Mouse (Mus musculus) midbrain, embryonic 13.5 days (tissue): ENCODE measurements around the gene Oxct2a. TPM values are rescaled to one million over a fixed set of nuclear protein-coding genes. Genes with fewer than 3 reads are reported as not detected.
"Not testable (repeated sequence)": the region's sequence is repeated elsewhere in the genome, so short reads cannot be mapped to it uniquely, and the experiment has no call there.

Experiments used
- ATAC-seq: fragments of 200-750 bp; cut with Nextera tagmentation; 2 replicates; pipeline ENCODE4 v1.8.0; 2017; ENCODE audit warnings: mild to moderate bottlenecking, moderate TSS enrichment, moderate library complexity
- H3K27ac ChIP-seq: fragments of 300-500 bp; sonication (generic); 2 replicates; pipeline ENCODE4 v1.5.1; 2015; ENCODE audit warnings: inconsistent platforms, mild to moderate bottlenecking, moderate library complexity
- H3K27me3 ChIP-seq: fragments of 300-500 bp; sonication (generic); 2 replicates; pipeline ENCODE4 v1.6.1; 2015; ENCODE audit warnings: mild to moderate bottlenecking, inconsistent platforms
- H3K36me3 ChIP-seq: fragments of 300-500 bp; sonication (generic); 2 replicates; pipeline ENCODE4 v1.6.1; 2015; ENCODE audit warnings: mild to moderate bottlenecking, inconsistent platforms
- H3K4me1 ChIP-seq: fragments of 300-500 bp; sonication (generic); replicated peaks from 2 replicates; pipeline ENCODE4 v1.6.1; 2015; ENCODE audit warnings: inconsistent platforms
- H3K4me2 ChIP-seq: fragments of 300-500 bp; sonication (generic); replicated peaks from 2 replicates; pipeline ENCODE4 v1.6.1; 2015; ENCODE audit warnings: moderate library complexity, mild to moderate bottlenecking, inconsistent platforms
- H3K4me3 ChIP-seq: fragments of 300-500 bp; sonication (generic); replicated peaks from 2 replicates; pipeline ENCODE4 v1.5.1; 2015; ENCODE audit warnings: mild to moderate bottlenecking, inconsistent platforms
- H3K9ac ChIP-seq: fragments of 300-500 bp; sonication (generic); replicated peaks from 2 replicates; pipeline ENCODE4 v1.6.1; 2015; ENCODE audit warnings: mild to moderate bottlenecking, inconsistent platforms
- H3K9me3 ChIP-seq: fragments of 300-500 bp; sonication (generic); 2 replicates; pipeline ENCODE4 v1.6.1; 2016; ENCODE audit warnings: mild to moderate bottlenecking, inconsistent platforms
- WGBS: fragments of 180-500 bp; shearing (Covaris S2); methylation state at CpG from one replicate; pipeline ENCODE4 v1.1.7; 2015; 5-methylcytosine and 5-hydroxymethylcytosine counted together
- polyA plus RNA-seq: library from polyadenylated mRNA; unstranded; fragments of >200 nt; fragmentation: Nextera tagmentation; extraction: Ambion mirVana; gene quantifications from 2 replicates; pipeline ENCODE4 v1.2.1, GENCODE M21; 2015

Oxct2a gene
- polyA plus RNA-seq, 1 experiment from 2014 or later: not detected

GRCm38 (mm10) chr4:123308292-123308691, 15.1 kb downstream of the Oxct2a start:
- no peak overlapping the region for H3K4me3 ChIP-seq
- 68% methylated on average over 3 of the region's 3 CpGs for WGBS

GRCm38 (mm10) chr4:123306999-123307398, 16.4 kb downstream of the Oxct2a start:
- WGBS: 91% methylated on average over 10 of the region's 10 CpGs
- ATAC-seq: no peak
- no peaks in the 10 kb centered on the region for H3K9me3 ChIP-seq
- H3K9ac ChIP-seq: no peak overlapping the region
- H3K4me2 ChIP-seq: no peak overlapping the region
- H3K27me3 ChIP-seq: no peaks in the 10 kb centered on the region
- no peaks in the 10 kb centered on the region for H3K4me1 ChIP-seq
- H3K36me3 ChIP-seq: peaks cover 22% of the 10 kb centered on the region
- no peak overlapping the region for H3K4me3 ChIP-seq
- no peak overlapping the region for H3K27ac ChIP-seq

More at GRCm38 (mm10) chr4:123308292-123308691, 15.1 kb downstream of the Oxct2a start:
- Histone ChIP-seq H3K4me1 (no peaks in the 10 kb centered on the region), H3K4me2 (no peak overlapping the region), H3K27ac (no peak overlapping the region), H3K9ac (no peak overlapping the region), H3K36me3 (peaks cover 10% of the 10 kb centered on the region), H3K9me3 (no peaks in the 10 kb centered on the region), H3K27me3 (no peaks in the 10 kb centered on the region)
- no peak for ATAC-seq

- Histone ChIP-seq H3K36me3 (peaks cover 28% of the 10 kb centered on the region), H3K27me3 (no peaks in the 10 kb centered on the region), H3K4me1 (no peaks in the 10 kb centered on the region), H3K4me3 (no peak overlapping the region), H3K27ac (no peak overlapping the region), H3K4me2 (no peak overlapping the region), H3K9ac (no peak overlapping the region), H3K9me3 (no peaks in the 10 kb centered on the region)
- 38% methylated on average over 3 of the region's 3 CpGs for WGBS
- ATAC-seq: peak; percentile 65
Measured at GRCm38 (mm10) chr4:123305789-123306188, 17.6 kb downstream of the Oxct2a start.

GRCm38 (mm10) chr4:123298980-123299670, 24.3 kb downstream of the Oxct2a start:
- H3K27ac ChIP-seq: no peak overlapping the region
- H3K9ac ChIP-seq: no peak overlapping the region
- H3K36me3 ChIP-seq: peaks cover 90% of the 10 kb centered on the region
- ATAC-seq: no peak
- no peaks in the 10 kb centered on the region for H3K9me3 ChIP-seq
- H3K4me3 ChIP-seq: no peak overlapping the region
- 94% methylated on average over 11 of the region's 11 CpGs for WGBS
- no peaks in the 10 kb centered on the region for H3K4me1 ChIP-seq
- H3K27me3 ChIP-seq: no peaks in the 10 kb centered on the region
- H3K4me2 ChIP-seq: no peak overlapping the region

- Histone ChIP-seq H3K36me3 (peaks cover 90% of the 10 kb centered on the region), H3K9me3 (no peaks in the 10 kb centered on the region), H3K4me1 (no peaks in the 10 kb centered on the region), H3K9ac (no peak overlapping the region), H3K27ac (no peak overlapping the region), H3K27me3 (no peaks in the 10 kb centered on the region), H3K4me3 (no peak overlapping the region), H3K4me2 (no peak overlapping the region)
- WGBS: 91% methylated on average over 4 of the region's 4 CpGs
- ATAC-seq: no peak
Measured at GRCm38 (mm10) chr4:123298226-123298625, 25.2 kb downstream of the Oxct2a start.

GRCm38 (mm10) chr4:123297195-123297960, 26.1 kb downstream of the Oxct2a start:
- no peaks in the 10 kb centered on the region for H3K4me1 ChIP-seq
- no peaks in the 10 kb centered on the region for H3K9me3 ChIP-seq
- no peak overlapping the region for H3K4me3 ChIP-seq
- 90% methylated on average over 22 of the region's 22 CpGs for WGBS
- no peak overlapping the region for H3K9ac ChIP-seq
- peaks cover 90% of the 10 kb centered on the region for H3K36me3 ChIP-seq
- H3K27me3 ChIP-seq: no peaks in the 10 kb centered on the region
- H3K27ac ChIP-seq: no peak overlapping the region
- H3K4me2 ChIP-seq: no peak overlapping the region
- no peak for ATAC-seq

- Histone ChIP-seq H3K36me3 (peaks cover 94% of the 10 kb centered on the region), H3K9ac (no peak overlapping the region), H3K9me3 (no peaks in the 10 kb centered on the region), H3K4me3 (no peak overlapping the region), H3K27me3 (no peaks in the 10 kb centered on the region), H3K4me1 (no peaks in the 10 kb centered on the region), H3K4me2 (no peak overlapping the region), H3K27ac (no peak overlapping the region)
- no peak for ATAC-seq
- 90% methylated on average over 5 of the region's 5 CpGs for WGBS
Measured at GRCm38 (mm10) chr4:123296148-123296534, 27.3 kb downstream of the Oxct2a start.

GRCm38 (mm10) chr4:123295516-123296147, 27.8 kb downstream of the Oxct2a start:
- H3K9me3 ChIP-seq: no peaks in the 10 kb centered on the region
- WGBS: 93% methylated on average over 21 of the region's 21 CpGs
- peaks cover 98% of the 10 kb centered on the region for H3K36me3 ChIP-seq

GRCm38 (mm10) chr4:123295026-123295425, 28.4 kb downstream of the Oxct2a start:
- peaks cover 94% of the 10 kb centered on the region for H3K36me3 ChIP-seq
- not testable (repeated sequence) for H3K27me3 ChIP-seq, ATAC-seq, H3K9me3 ChIP-seq, H3K27ac ChIP-seq, H3K4me1 ChIP-seq, H3K4me2 ChIP-seq, H3K4me3 ChIP-seq, H3K9ac ChIP-seq
- 94% methylated on average over 15 of the region's 15 CpGs for WGBS

More at GRCm38 (mm10) chr4:123295516-123296147, 27.8 kb downstream of the Oxct2a start:
- no peak for ATAC-seq
- no peak overlapping the region for H3K9ac ChIP-seq
- H3K4me1 ChIP-seq: no peaks in the 10 kb centered on the region
- H3K4me3 ChIP-seq: no peak overlapping the region
- no peaks in the 10 kb centered on the region for H3K27me3 ChIP-seq
- no peak overlapping the region for H3K4me2 ChIP-seq
- no peak overlapping the region for H3K27ac ChIP-seq

- H3K9ac ChIP-seq: no peak overlapping the region
- no peaks in the 10 kb centered on the region for H3K27me3 ChIP-seq
- WGBS: 85% methylated on average over 7 of the region's 7 CpGs
- no peak overlapping the region for H3K4me3 ChIP-seq
- H3K27ac ChIP-seq: no peak overlapping the region
- peaks cover 94% of the 10 kb centered on the region for H3K36me3 ChIP-seq
- no peaks in the 10 kb centered on the region for H3K4me1 ChIP-seq
- no peak for ATAC-seq
- no peak overlapping the region for H3K4me2 ChIP-seq
- H3K9me3 ChIP-seq: no peaks in the 10 kb centered on the region
Measured at GRCm38 (mm10) chr4:123293661-123294443, 29.6 kb downstream of the Oxct2a start.

GRCm38 (mm10) chr4:123292989-123293388, 30.4 kb downstream of the Oxct2a start:
- H3K4me3 ChIP-seq: no peak overlapping the region
- H3K4me1 ChIP-seq: no peaks in the 10 kb centered on the region
- no peaks in the 10 kb centered on the region for H3K9me3 ChIP-seq
- 89% methylated on average over 7 of the region's 7 CpGs for WGBS
- peaks cover 92% of the 10 kb centered on the region for H3K36me3 ChIP-seq
- no peak for ATAC-seq
- no peaks in the 10 kb centered on the region for H3K27me3 ChIP-seq
- H3K27ac ChIP-seq: no peak overlapping the region
- H3K4me2 ChIP-seq: no peak overlapping the region
- H3K9ac ChIP-seq: no peak overlapping the region
